Mouse (Mus musculus) CH12.LX (cell line): Measurements from ENCODE around the gene Gpld1. TPM values are rescaled to one million over a fixed set of nuclear protein-coding genes. Genes with fewer than 3 reads are reported as not detected.

ENCODE experiments used
- DNase-seq: peaks from one replicate; pipeline ENCODE4 v3.0.0-alpha.2; 2013; ENCODE audit errors: extremely low read depth
- H3K27ac ChIP-seq: 2 replicates; pipeline ENCODE4 v1.5.1; 2012; ENCODE audit warnings: low read depth, mild to moderate bottlenecking, control low read depth, moderate library complexity; ENCODE audit not compliant: insufficient read depth
- H3K27me3 ChIP-seq: replicated peaks from 2 replicates; pipeline ENCODE3; 2012; ENCODE audit warnings: inconsistent platforms
- H3K36me3 ChIP-seq, 2 experiments: replicated peaks in 1 of 2; 2 replicates each; pipeline versions ENCODE3 to v1.6.1; 2012; ENCODE audit warnings: inconsistent platforms in 1 of 2, low read length in 1 of 2, mild to moderate bottlenecking in 1 of 2, mixed read lengths in 1 of 2, moderate library complexity in 1 of 2; ENCODE audit not compliant: control insufficient read depth in 1 of 2, insufficient read depth in 1 of 2
- H3K4me1 ChIP-seq, 2 experiments: 2 replicates each; pipeline ENCODE4 v1.6.1; 2012; ENCODE audit warnings: inconsistent platforms in 1 of 2, moderate library complexity in 1 of 2; ENCODE audit not compliant: insufficient read depth in 2 of 2, control insufficient read depth in 1 of 2
- H3K4me2 ChIP-seq: 2 replicates; pipeline ENCODE4 v1.6.1; 2012; ENCODE audit warnings: low read depth, mild to moderate bottlenecking, control low read depth; ENCODE audit not compliant: poor library complexity, insufficient read depth, severe bottlenecking
- H3K4me3 ChIP-seq, 3 experiments: fragments of 150-350 bp in 1 of 3; sonication (generic) in 1 of 3; replicated peaks in 1 of 3; 2 replicates each; pipeline versions ENCODE3 to v1.5.1; 2011 to 2012; ENCODE audit warnings: low read depth in 2 of 3, low read length in 2 of 3, mild to moderate bottlenecking in 2 of 3, moderate library complexity in 2 of 3, control low read depth in 1 of 3, improper control_type of control experiment in 1 of 3, inconsistent platforms in 1 of 3, mixed read lengths in 1 of 3; ENCODE audit not compliant: poor library complexity in 1 of 3
- H3K79me2 ChIP-seq: replicated peaks from 2 replicates; pipeline ENCODE4 v1.6.1; 2012; ENCODE audit warnings: mild to moderate bottlenecking, moderate library complexity; ENCODE audit not compliant: control insufficient read depth, poor library complexity, insufficient read depth, severe bottlenecking; ENCODE audit errors: extremely low read depth
- H3K9ac ChIP-seq: 2 replicates; pipeline ENCODE4 v1.6.1; 2012; ENCODE audit warnings: low read depth, mild to moderate bottlenecking, control low read depth, moderate library complexity; ENCODE audit not compliant: insufficient read depth
- H3K9me3 ChIP-seq: replicated peaks from 2 replicates; pipeline ENCODE3; 2012; ENCODE audit warnings: low read length, inconsistent platforms, mixed read lengths
- BHLHE40 ChIP-seq: IDR thresholded peaks from 2 replicates; pipeline ENCODE4 v1.6.1; 2011; ENCODE audit warnings: mild to moderate bottlenecking, low read depth, low read length, improper control_type of control experiment
- E2F4 ChIP-seq: IDR thresholded peaks from 2 replicates; pipeline ENCODE4 v1.6.1; 2011; ENCODE audit warnings: low read depth, low read length, improper control_type of control experiment; ENCODE audit not compliant: insufficient replicate concordance
- ETS1 ChIP-seq: conservative IDR thresholded peaks from 2 replicates; pipeline ENCODE4 v1.6.1; 2012; ENCODE audit warnings: low read depth, mild to moderate bottlenecking, inconsistent platforms, low read length, improper control_type of control experiment, moderate library complexity
- GABPA ChIP-seq: IDR thresholded peaks from 2 replicates; pipeline ENCODE4 v1.6.1; 2012; ENCODE audit warnings: low read depth, low read length, improper control_type of control experiment, inconsistent platforms; ENCODE audit not compliant: insufficient replicate concordance
- HCFC1 ChIP-seq: IDR thresholded peaks from 2 replicates; pipeline ENCODE4 v1.6.1; 2012; ENCODE audit warnings: low read depth, mild to moderate bottlenecking, inconsistent platforms, low read length, improper control_type of control experiment
- IRF4 ChIP-seq: IDR thresholded peaks from 2 replicates; pipeline ENCODE4 v1.6.1; 2014; ENCODE audit warnings: low read depth, mild to moderate bottlenecking, inconsistent platforms, low read length, improper control_type of control experiment
- JUND ChIP-seq: conservative IDR thresholded peaks from 2 replicates; pipeline ENCODE4 v1.6.1; 2011; ENCODE audit warnings: low read depth, low read length, improper control_type of control experiment
- MAFK ChIP-seq: IDR thresholded peaks from 2 replicates; pipeline ENCODE4 v1.6.1; 2011; ENCODE audit warnings: low read length, improper control_type of control experiment; ENCODE audit not compliant: insufficient replicate concordance
- MAZ ChIP-seq: IDR thresholded peaks from 2 replicates; pipeline ENCODE4 v1.6.1; 2012; ENCODE audit warnings: low read depth, mild to moderate bottlenecking, inconsistent platforms, low read length, improper control_type of control experiment, moderate library complexity
- MYC ChIP-seq: IDR thresholded peaks from 2 replicates; pipeline ENCODE4 v1.6.1; 2011; ENCODE audit warnings: low read depth, mild to moderate bottlenecking, improper control_type of control experiment, low read length
- NELFE ChIP-seq: IDR thresholded peaks from 2 replicates; pipeline ENCODE4 v1.6.1; 2011; ENCODE audit warnings: low read depth, low read length, improper control_type of control experiment
- PAX5 ChIP-seq: IDR thresholded peaks from 2 replicates; pipeline ENCODE4 v1.6.1; 2012; ENCODE audit warnings: low read length, inconsistent platforms, mixed read lengths
- POLR2A ChIP-seq: IDR thresholded peaks from 2 replicates; pipeline ENCODE4 v1.6.1; 2011; ENCODE audit warnings: low read depth, mild to moderate bottlenecking, improper control_type of control experiment, low read length
- RAD21 ChIP-seq: IDR thresholded peaks from 2 replicates; pipeline ENCODE4 v1.6.1; 2011; ENCODE audit warnings: low read depth, mild to moderate bottlenecking, low read length, improper control_type of control experiment, moderate library complexity
- RCOR1 ChIP-seq: conservative IDR thresholded peaks from 2 replicates; pipeline ENCODE4 v1.6.1; 2012; ENCODE audit warnings: low read depth, mild to moderate bottlenecking, inconsistent platforms, low read length, improper control_type of control experiment
- SIN3A ChIP-seq: IDR thresholded peaks from 2 replicates; pipeline ENCODE4 v1.6.1; 2012; ENCODE audit warnings: low read length, improper control_type of control experiment, inconsistent platforms
- SMC3 ChIP-seq: IDR thresholded peaks from 2 replicates; pipeline ENCODE4 v1.6.1; 2011; ENCODE audit warnings: low read depth, low read length, improper control_type of control experiment
- TCF12 ChIP-seq: IDR thresholded peaks from 2 replicates; pipeline ENCODE4 v1.6.1; 2014; ENCODE audit warnings: low read depth, mild to moderate bottlenecking, inconsistent platforms, low read length, improper control_type of control experiment
- USF1 ChIP-seq: IDR thresholded peaks from 2 replicates; pipeline ENCODE4 v1.6.1; 2014; ENCODE audit warnings: low read depth, mild to moderate bottlenecking, inconsistent platforms, low read length, improper control_type of control experiment
- ZKSCAN1 ChIP-seq: IDR thresholded peaks from 2 replicates; pipeline ENCODE4 v1.6.1; 2012; ENCODE audit warnings: low read depth, inconsistent platforms, low read length, improper control_type of control experiment, borderline replicate concordance
- dilution Hi-C: fragments of 300-500 bp; cut with MboI; formaldehyde crosslinking; loops from 2 replicates; pipeline ENCODE4 v1.14.3; 2020; ENCODE audit warnings: low sequenced_read_pairs; ENCODE audit not compliant: extremely low pct_unique_long_range_greater_than_20kb, extremely low pct_ligation_motif_present
- in situ Hi-C: fragments of 300-500 bp; cut with MboI; formaldehyde crosslinking; loops from 3 replicates; pipeline ENCODE4 v1.14.3; 2019; ENCODE audit warnings: low sequenced_read_pairs, low pct_ligation_motif_present, low pct_unique_long_range_greater_than_20kb, mixed read lengths
- polyA plus RNA-seq: library from polyadenylated mRNA; unstranded; fragments of >175 nt; gene quantifications from 2 replicates; pipeline ENCODE4 v1.2.1, GENCODE M21; 2012; ENCODE audit warnings: low read depth; ENCODE audit not compliant: insufficient read length
- total RNA-seq, 2 experiments: library from RNA; depleted of rRNA; stranded (reverse); fragments of 300-350 nt in 1 of 2; fragments of >200 nt in 1 of 2; gene quantifications; 2 replicates each; pipeline ENCODE4 v1.2.3; 2012 to 2014

The Gpld1 gene
- total RNA-seq (2012; rRNA removed) (1.0 and 1.4 TPM in 2 replicates), total RNA-seq (2014; rRNA removed) (0.30 and 0.34 TPM in 2 replicates), polyA plus RNA-seq (0.23 and 0.57 TPM in 2 replicates)

- peaks cover 3 to 10% of the 10 kb centered on the region in 2 experiments; a peak in 1 of 4 replicates for H3K4me1 ChIP-seq
- no peaks in the 10 kb centered on the region for H3K9me3 ChIP-seq
- peak within 1 kb of the TSS in 1 of 3 experiments; percentile 14 for H3K4me3 ChIP-seq
- dilution Hi-C loops = no loop called here
- H3K27me3 ChIP-seq = peaks cover 6% of the 10 kb centered on the region
- no peak within 1 kb of the TSS for H3K9ac ChIP-seq
- H3K79me2 ChIP-seq = no peaks in the 10 kb centered on the region
- TF ChIP-seq POLR2A = no peak
- no peak for TF ChIP-seq GABPA
- TF ChIP-seq NELFE = no peak
- TF ChIP-seq RCOR1 = no peak
- no peak for TF ChIP-seq E2F4
- no peak for TF ChIP-seq ETS1
- TF ChIP-seq MYC = no peak
- TF ChIP-seq TCF12 = no peak
- TF ChIP-seq JUND = no peak
- no peak for TF ChIP-seq PAX5
- no peak for TF ChIP-seq HCFC1
- no peak for TF ChIP-seq SIN3A
- TF ChIP-seq RAD21 = no peak
- no peak for TF ChIP-seq MAFK
- no peak for TF ChIP-seq USF1
- no peak for TF ChIP-seq BHLHE40
- no peak for TF ChIP-seq ZKSCAN1
- no peak for TF ChIP-seq IRF4
- TF ChIP-seq MAZ = no peak
- TF ChIP-seq, all 38 proteins: peak for 0
- no peak for DNase-seq
- peak within 1 kb of the TSS; percentile 37 for H3K4me2 ChIP-seq
- H3K27ac ChIP-seq = no peak within 1 kb of the TSS
- no peaks in the 10 kb centered on the region for H3K36me3 ChIP-seq
- in situ Hi-C loops = no loop called here
These were observed at the start of gene Gpld1 for GRCm38 (mm10) chr13:24942512-24943282. TSS of gene Gpld1 (plus strand) at chr13:24943152.

GRCm38 (mm10) chr13:24893880-24894279, 49.1 kb upstream of the Gpld1 start:
- no peak for DNase-seq
- dilution Hi-C loops = no loop called here
- Histone ChIP-seq H3K4me2 (no peak overlapping the region), H3K9me3 (no peaks in the 10 kb centered on the region), H3K79me2 (no peaks in the 10 kb centered on the region), H3K4me3 (no peak overlapping the region), H3K9ac (no peak overlapping the region), H3K27ac (no peak overlapping the region), H3K27me3 (no peaks in the 10 kb centered on the region), H3K36me3 (no peaks in the 10 kb centered on the region), H3K4me1 (no peaks in the 10 kb centered on the region)
- in situ Hi-C loops = no loop called here
- no peak for TF ChIP-seq SMC3
